Mouse (Mus musculus) cerebellum, adult 8-10 months (tissue): ENCODE measurements around the gene Adat3.
A peak's percentile ranks its signal among the peaks of the same experiment; 100 is the strongest.
"Not testable (repeated sequence)": the region's sequence is repeated elsewhere in the genome, so short reads cannot be mapped to it uniquely, and the experiment has no call there.

ENCODE experiments used
- DNase-seq: peaks from one replicate; pipeline ENCODE4 v3.0.0; 2022

Gene Adat3

DNA sequence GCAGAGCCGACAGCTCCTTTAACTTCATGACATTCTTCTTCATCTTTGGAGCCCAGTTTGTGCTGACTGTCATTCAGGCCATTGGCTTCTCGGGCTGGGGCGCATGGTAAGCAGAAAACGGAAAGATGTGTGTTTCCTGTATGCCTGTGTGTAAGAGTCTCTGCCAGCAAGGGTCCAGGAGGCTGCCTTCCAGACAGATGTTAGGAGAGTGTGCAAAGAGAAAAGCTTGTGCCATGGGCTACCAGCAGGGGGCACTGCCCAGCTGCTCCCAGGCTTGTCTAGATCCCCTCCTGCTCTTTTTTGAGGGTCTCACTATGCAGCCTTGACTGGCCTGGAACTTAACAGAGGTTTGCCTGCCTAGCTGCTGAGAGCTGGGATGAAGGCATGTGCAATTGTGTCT lies 8.3 kb downstream of the Adat3 start:
- peak; percentile 49 for DNase-seq

DNA sequence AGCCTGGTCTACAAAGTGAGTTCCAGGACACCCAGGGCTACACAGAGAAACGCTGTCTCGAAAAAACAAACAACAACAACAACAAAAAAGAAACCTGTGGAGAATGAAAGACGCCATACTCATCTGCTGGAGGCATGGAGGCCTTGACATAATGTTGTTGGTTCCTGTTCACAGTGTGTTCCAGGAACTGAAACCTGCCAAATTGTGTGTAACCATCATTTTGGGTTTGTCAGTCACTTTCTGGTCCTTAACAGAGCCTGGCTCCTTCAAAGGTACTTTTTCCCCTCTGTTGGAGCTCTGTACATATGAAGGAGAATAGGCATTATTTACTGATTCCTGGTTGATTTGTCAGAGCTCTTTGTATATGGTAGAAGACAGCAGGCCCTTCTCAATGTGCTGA lies 9.2 kb downstream of the Adat3 start:
- no peak for DNase-seq

DNA sequence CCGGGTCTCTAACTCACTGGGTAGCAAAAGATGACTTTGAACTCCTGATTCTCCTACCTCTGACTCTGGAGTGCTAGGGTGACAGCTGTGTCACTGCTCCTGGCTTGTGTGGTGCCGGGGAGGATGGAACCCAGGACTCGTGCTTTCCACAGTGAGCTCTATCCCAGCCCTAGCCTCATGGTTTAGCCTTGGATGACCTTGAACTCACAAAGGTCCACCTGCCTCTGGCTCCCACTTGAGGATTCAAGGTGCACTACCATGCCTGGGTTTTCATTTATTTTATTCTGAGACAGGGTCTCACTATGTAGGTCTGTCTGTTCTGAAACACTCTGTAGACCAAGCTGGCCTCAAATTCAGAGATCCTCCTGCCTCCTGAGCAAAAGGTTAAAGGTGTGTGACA lies 11.1 kb downstream of the Adat3 start:
- no peak for DNase-seq

DNA sequence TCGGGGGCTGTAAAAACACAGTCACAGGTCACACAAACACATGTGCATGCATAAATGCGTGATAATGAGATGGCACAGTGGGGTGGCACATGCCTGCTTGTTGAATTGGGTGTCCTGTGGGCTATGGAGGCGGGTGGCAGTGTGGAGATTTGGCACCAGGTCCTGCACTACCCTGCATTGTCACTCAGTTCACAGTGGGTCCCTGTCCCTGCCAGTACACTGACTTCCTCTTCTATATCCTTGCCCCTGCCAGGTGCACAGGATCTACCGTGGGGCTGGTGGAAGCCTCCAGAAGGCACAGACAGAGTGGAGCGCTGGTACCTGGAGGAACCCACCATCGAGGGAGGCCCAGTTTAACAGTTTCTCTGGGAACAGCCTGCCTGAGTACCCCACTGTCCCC lies 11.7 kb downstream of the Adat3 start:
- no peak for DNase-seq

DNA sequence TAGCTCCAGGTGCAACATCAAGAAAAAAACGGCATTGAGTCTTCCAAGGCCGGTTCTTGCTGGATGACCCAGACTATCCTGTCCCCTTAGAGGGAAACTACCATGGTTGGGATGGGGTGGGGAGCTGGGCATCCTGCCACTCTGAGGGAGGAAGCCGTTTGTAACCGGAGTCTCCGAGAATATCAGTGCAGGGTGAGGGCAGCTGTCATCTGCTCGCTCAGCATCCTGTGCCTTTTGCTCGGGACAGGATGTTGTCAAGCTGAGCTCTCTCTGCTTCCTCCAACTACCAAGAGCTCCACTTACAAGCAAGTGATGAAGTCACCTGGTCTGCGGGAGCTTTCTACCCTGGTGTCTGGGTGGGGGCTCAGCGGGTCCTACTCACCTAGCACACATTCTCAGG lies 15.5 kb downstream of the Adat3 start:
- DNase-seq = no peak

DNA sequence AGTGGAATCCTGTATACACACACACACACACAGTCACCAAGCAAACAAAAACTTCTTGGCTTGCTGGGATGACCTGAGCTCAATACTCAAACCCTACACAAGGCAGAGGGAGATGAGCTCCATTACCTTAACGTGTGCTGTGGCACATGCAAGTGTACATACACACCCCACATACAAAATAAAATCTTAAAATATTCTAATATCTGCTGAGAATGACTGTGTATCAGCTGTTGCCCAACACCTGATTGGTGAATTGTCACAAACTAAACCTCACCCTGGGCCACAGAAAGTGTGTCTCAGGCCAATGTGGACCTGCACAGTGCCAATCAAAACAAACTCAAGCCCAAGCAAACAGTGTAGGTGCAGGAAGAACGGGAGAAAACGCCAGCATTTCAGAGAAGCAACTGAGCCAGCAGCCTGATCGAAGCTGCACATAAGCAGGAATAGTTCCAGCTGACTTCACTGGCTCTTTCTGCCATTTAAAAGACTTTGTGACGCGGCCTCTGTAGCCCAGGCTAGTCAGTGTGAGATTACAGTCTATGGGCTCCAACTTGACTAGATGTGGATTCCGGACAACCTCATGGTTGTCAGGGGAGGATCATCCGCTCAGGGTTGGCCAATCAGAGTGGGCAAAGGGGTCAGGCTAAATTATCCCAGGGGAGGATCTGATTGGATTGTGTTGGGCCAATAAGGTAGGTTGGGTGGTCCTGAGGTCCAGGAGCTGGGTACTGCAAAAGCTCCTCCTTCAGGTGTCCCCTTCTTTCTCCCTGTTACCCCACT lies 17.0 kb downstream of the Adat3 start:
- no peak for DNase-seq

DNA sequence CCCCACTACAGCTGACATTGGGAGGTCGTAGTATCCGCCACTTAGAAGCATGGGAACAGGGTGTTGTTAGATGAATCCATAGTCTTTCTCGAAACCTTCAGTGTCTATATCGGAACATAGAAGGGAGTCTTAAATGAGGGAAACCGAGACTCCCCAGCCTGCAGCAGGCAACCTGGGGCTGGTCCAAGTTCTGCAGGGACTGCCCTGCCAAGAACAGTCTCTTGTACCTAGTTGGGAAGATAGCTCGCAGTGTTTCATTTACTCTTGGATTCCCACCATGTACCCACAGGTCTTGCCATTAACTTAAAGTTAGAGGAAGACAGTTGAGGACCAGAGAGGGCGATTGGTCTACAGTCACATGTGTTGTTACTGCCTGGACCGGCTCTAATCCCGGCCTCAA lies 17.7 kb downstream of the Adat3 start:
- peak; percentile 35 for DNase-seq

DNA sequence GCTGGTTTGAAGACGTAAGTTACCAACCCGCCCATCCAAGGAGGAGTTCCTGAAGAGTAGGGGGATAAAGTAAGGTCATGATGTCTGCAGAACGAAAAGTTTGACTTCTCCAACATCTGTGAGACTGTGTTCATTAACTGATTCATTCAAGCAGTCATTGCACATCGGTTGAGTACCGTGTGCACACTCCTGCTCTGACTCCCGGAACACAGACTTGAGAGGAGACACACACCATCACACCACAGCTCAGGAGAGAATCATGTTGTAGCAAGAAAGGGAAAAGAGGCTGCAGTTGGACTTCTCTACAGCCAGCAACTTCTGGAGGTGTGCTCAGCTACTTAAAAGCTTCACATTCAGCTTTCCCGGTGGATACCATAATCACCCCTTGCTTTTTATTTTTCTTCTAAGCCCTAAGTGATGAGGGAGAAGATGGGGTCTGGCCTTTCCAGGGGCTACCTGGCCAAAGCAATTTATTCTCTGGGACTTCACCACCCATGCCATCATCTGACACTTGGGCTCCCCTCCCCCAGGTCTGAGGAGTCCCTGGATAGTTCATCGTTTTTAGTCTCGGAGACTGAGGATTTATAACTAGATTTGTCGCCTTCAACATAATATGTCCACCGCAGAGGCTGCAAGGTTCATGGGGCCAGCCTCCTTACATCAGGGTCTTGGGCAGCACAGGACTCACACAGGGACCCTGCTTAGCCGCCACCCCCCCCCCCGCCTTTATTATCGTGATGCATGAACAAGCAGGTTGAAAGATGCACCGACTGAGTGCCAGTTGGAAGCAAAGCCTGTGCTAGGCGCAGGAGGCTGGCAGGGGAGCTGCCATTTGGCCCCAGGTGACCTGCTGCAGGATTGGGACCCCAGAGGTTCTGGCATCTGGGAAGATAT lies 18.4 kb downstream of the Adat3 start:
- DNase-seq = no peak

DNA sequence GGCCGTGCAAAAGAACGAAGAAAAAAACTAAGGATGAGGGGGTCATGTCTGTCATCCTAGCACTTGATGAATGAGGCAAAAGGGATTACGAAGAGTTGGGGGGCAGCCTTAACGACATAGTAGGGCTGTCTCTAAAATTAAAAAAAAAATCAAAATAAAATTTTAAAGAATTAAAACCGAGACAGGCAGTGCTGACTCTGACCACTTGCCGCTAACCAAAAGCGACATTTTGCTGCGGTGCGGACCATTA lies 18.9 kb downstream of the Adat3 start:
- DNase-seq = no peak

DNA sequence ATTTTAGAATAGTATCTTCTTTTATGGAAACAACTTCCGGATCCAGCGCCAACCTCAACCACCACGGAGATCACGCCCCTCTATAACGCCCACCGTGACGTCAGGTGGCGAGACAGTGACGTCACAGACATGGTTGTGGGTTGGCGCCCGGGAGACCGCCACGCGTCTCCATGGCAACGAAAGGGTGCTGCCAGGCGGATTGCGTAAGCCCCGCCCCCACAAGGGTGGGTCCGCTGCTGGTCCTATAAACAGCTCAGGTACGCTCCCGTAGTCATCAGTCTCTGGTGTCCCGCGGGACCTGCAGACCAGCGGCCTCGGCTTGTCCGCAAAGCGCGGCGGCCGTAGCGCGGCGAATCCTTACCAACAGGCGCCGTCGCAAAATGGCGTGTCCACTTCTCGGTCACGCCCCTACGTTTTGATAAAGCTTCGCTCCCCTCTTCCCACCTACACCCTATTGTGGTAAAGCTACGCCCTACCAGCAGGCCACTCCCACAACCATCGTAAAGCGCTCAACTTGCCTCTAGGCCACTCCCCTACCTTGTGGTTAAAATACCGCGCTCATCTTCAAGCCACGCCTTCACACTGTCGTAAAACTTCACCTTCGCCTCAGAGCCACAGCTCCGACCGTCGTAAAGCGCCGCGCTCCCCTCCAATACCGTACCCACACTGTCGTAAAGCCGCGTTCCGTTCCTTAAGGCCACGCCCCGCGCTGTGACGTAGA lies 19.4 kb downstream of the Adat3 start:
- peak; percentile 99 for DNase-seq

DNA sequence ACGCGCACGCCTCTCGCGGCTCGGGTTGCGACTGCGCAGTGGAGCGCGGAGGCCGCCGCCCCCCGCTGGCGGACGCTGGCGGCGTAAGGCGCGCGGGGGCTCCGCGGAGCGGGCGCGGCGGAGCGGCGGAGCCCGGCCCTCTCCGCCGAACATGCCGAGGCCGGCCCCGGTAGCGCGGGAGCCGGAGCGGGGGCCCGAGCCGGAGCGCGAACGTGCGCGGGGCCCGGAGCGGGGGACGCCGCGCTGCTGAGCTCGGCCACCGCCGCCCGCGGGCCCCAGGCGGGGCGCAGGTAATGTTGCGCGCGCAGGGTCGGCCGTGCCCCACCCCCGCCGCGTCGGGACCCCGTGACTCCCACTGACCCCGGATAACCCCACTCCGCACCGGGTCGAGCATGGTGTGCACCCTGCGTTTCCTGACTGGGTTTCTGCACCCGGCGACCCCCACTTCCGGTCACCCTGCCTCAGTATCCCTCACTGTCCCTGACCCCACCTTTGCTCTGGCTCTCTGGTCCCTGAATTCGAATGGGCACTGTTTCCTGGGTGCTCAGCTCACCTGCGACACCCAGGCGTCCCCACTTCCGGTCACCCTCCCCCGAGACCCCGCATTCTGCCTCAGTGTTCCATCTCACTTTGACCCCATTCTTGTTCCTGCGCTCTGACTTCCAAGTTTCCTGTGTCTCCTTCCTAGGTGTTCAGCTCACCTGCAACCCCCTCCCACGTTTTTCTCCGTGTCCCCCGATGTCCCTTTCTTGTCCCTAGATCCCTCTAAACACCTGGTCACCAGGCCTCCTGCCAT lies 20.2 kb downstream of the Adat3 start, which contains the start of gene Csnk1g2:
Gene Csnk1g2 (plus strand): TSS at position 178 of the 796 bp plus-strand sequence.
- no peak for DNase-seq

DNA sequence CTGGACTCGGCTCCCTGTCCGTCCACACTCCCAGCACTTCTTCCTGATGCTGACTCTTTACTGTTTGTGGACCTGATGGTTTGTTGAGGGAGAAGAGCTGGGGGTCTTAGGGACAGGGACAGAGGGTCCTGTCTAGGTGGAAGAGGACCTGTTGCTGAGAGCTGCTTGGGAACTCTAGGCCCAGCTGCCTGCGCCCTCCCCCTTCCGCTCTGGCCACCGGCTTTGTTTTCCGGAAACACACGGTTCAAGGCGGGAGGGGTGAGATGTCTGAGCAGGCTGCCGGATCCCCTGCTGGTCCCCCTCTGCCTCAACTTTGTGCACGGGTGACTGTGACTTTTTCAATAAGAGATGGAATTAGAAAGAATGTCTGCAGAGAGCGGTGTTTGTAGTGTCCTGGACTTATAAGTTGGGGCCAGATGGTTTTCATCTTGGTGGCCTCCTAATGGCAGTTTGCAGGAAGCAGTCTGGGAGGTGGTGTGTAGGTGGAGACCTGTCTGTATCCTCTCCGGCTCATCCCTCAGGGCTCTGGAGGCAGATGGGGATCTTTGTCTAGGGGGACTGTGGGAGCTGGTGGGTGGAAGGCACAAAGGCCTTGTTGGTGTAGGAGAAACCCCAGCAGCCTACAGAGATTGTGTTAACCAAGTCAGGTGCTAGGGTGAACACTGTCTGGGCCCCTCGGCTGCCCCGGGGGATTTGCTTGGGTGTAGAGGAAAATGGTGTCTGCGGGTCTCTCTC lies 20.9 kb downstream of the Adat3 start:
- DNase-seq = peak; percentile 59

DNA sequence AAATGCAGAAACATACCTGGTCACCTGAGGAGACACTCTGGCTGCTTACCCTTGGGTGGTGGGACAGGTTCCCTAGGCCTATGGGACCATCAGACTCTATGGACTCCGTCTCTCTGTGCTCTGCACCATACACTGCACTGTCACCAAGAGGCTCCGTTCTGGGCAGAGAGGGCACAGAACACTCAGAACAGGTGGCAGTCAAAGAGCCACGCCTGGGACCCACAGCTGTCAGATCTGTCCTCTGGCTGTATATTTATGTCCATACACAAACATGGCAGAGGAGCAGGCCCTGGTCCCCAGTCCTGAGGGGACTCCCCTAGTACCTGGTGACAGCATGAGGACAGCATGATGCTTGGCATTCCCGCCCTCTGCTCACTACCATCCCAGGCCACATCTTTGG lies 23.1 kb downstream of the Adat3 start:
- DNase-seq = no peak

DNA sequence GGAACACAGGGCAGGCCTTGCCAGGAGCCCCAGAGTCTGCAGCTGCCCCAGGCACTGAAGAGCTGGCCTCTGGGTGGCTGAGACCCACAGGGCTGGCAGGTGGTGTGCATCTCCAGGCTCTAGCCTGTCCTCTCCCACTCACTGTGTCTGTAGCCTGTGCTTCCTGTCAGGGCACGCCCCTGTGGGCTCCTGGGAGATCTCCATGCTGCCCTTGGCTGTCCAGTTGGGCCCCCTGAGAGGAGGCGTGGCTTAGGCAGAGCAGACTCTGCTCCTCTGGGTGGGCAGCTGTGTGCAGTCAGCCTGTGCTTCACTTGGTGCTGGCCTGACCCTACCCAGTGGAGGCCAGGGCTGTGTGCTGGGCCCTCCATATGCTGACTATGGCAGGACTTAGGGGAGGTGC lies 25.0 kb downstream of the Adat3 start:
- no peak for DNase-seq

DNA sequence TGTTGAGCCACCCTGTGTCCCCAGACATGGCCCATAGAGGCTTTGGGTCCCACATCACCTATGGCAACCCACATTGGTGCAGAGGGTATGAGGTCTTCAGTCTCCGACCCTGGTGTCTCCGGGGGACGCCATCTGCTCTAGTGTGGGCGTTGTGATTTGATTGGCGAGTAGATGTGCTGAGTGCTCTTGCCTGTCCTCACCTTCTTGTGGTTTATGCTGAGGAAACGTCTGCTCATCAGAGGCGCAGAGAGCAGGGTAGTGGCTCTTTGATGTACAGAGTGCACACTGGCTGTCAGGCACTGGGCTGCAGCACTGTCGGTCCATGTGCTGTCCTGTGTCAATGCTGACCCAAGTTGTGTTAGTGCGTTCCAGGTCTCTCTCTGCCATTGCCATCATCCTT lies 26.2 kb downstream of the Adat3 start:
- no peak for DNase-seq

DNA sequence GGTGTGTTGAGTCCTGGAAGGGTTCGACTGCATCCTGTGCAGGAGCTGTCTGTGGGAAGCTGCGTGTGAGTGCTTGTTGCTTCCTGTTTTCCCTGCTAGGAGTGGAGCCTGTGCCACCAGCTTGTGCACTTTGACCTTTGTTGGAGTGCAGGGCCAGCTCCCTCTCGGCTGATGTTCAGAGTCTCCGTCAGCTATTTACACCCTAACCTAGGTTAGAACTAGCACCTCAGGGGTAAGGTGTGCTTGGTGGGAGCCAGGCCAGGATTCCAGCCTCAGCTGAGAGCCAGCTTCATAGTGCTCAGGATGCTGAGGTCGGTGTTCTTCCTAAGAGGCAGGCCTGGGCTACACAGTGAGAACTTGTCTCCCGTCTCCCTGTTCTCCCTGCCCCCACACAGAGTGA lies 32.7 kb downstream of the Adat3 start:
- DNase-seq = no peak

DNA sequence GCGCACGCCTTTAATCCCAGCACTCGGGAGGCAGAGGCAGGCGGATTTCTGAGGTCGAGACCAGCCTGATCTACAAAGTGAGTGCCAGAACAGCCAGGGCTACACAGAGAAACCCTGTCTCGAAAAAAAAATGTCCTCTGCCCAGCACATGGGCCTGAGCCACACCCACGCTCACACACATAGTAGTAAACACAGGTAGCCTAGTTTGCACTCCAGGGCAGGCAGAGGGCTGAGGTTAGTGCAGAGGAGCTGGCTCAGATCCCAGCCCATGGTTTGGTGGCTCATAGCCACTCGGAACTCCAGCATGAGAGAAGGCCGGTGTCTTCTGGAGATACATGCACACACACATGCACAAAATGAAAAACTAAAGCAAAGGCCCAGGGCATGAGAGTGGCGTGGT lies 44.3 kb downstream of the Adat3 start:
- no peak for DNase-seq

DNA sequence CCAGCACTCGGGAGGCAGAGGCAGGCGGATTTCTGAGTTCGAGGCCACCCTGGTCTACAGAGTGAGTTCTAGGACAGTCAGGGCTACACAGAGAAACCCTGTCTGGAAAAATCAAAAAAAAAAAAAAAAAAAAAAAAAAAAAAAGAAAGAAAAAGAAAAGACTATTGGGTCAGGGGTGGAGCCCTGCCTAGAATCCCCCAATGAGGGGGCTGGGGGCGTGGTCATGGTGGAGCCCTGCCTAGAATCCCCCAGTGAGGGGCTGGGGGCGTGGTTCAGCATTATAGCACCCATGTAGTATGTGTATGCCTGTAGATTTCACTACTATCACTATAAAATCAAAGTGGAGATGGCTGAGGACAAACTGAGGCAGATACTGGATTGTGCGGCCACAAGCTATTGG lies 47.2 kb downstream of the Adat3 start:
- not testable (repeated sequence) for DNase-seq

DNA sequence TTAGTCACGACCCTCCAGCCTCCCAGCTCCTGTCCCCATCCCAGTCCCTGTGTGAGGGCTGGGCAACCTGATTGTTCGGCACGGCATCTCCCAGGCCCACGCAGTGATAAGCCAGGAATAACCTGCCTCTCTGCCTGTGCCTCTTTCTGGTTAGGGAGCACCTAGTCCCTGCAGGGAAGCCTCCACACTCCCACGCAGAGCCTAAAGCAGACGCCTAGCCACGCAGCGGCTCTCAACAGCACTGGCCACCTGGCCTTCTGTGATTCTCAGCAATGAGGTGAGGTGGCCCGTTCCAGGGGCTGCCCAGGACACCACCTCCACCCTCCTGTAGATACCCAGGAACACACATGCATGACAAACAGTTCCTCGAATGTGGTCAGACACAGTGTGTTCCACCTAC lies 47.7 kb downstream of the Adat3 start:
- DNase-seq = no peak

DNA sequence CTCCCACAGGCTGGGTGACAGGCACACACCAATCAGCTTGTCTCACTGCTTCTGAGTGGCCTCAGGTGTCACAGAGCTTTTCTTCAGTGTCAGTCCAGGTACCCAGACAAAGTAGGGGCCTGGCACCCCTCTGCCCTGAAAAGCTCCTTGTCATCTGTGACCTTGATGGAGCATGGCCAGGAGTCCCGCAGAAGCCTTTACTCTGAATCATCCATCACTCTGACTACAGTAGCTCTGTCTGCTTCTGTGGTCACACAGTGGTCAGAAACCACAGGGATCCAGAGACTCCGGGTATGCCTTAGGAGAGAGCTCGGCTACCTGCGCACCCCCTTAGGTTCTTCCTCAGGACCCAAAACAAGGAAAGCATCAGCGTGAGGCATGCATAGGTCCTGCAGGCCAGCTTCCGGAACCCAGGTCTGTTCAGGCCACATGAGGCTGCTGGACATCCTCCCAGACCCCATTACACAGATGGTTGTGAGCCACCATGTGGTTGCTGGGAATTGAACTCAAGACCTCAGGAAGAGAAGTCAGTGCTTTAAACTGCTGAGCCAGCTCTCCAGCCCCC lies 50.6 kb downstream of the Adat3 start:
- no peak for DNase-seq

DNA sequence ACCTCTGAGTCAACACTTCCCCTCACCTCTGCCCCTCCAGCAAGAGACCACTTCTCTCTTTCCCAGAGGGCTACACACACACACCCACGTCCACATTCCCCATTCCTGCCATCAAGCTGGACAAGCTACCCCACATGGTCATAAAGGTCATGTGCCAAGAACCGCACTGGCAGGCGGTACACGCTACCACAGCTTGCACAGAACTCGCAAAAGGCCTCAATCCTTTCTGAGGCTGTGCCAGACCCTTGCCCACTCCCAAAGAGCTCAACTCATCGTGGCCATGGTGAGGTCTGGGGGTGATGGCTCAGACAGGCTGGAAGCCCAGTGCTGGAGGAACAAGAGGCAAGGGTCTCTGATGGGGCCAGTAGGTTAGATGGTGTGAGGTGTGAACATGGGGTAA lies 52.2 kb downstream of the Adat3 start:
- no peak for DNase-seq
